In genomic region chr3:27189320-27190261, GRCm38 (mm10) we compare ENCODE assay signal across 9 mouse cellular contexts. TPM values are rescaled to one million over a fixed set of nuclear protein-coding genes. Genes with fewer than 3 reads are reported as not detected.
DNase-seq lines count a peak whose midpoint lies in the region; ATAC-seq and TF ChIP-seq lines count a peak whose summit lies in the region.
"Had no signal": no experiment of that assay in that cellular context is flagged by ENCODE, and none has a peak within 500 bp of the region (broad histone marks: within the 10 kb centered on the region; RNA-seq: fewer than 3 reads in every experiment).

No protein-coding gene starts in this region.

- no peak for TF ChIP-seq POLR2A in thymus, adult 2 months (IDR thresholded peaks at IDR 0.05; ENCODE audit: control insufficient read depth, extremely low read depth, insufficient read depth, low read length, poor library complexity)

- ATAC-seq in forebrain, embryonic 11.5 days (replicated peaks; ENCODE audit: low FRiP score): peak; percentile 65; the same call in 1 of the 2 replicates

- H3K4me2 ChIP-seq in forebrain, embryonic 11.5 days (ENCODE audit: low read depth, low read length, severe bottlenecking): no peak overlapping the region
- H3K4me2 ChIP-seq: embryonic facial prominence, embryonic 15.5 days had no signal

- no peaks in the 10 kb centered on the region for H3K9me3 ChIP-seq in forebrain, embryonic 11.5 days (ENCODE audit: control insufficient read depth, low read length)
- H3K9me3 ChIP-seq in forebrain, embryonic 10.5 days: no peaks in the 10 kb centered on the region
- H3K9me3 ChIP-seq: embryonic facial prominence, embryonic 15.5 days had no signal

- 76% methylated on average over 14 of the region's 14 CpGs for WGBS in forebrain, embryonic 11.5 days
- WGBS in forebrain, embryonic 10.5 days: 85% methylated on average over 14 of the region's 14 CpGs
- WGBS in thymus, adult 2 months: 80% methylated on average over 14 of the region's 14 CpGs

- H3K36me3 ChIP-seq in forebrain, embryonic 11.5 days (ENCODE audit: control insufficient read depth, insufficient read depth, low read length): no peaks in the 10 kb centered on the region
- H3K36me3 ChIP-seq in forebrain, embryonic 10.5 days (replicated peaks): no peaks in the 10 kb centered on the region
- no peaks in the 10 kb centered on the region for H3K36me3 ChIP-seq in thymus, adult 2 months (ENCODE audit: control insufficient read depth, insufficient read depth, low read length)
- H3K36me3 ChIP-seq: embryonic facial prominence, embryonic 15.5 days had no signal

- H3K9ac ChIP-seq in forebrain, embryonic 11.5 days (ENCODE audit: low read length): no peak overlapping the region
- H3K9ac ChIP-seq: embryonic facial prominence, embryonic 15.5 days had no signal

- intact Hi-C loops in left cerebral cortex, postnatal 36 days (cut with DNase I): no loop called here

- no peak overlapping the region for H3K4me3 ChIP-seq in forebrain, embryonic 11.5 days (ENCODE audit: low read depth, low read length)
- no peak overlapping the region for H3K4me3 ChIP-seq in forebrain, embryonic 10.5 days
- no peak overlapping the region for H3K4me3 ChIP-seq in thymus, adult 2 months (ENCODE audit: control insufficient read depth, insufficient read depth, low read length)
- H3K4me3 ChIP-seq: embryonic facial prominence, embryonic 15.5 days had no signal

- H3K27me3 ChIP-seq in forebrain, embryonic 11.5 days (ENCODE audit: control insufficient read depth, insufficient read depth, low read length): no peaks in the 10 kb centered on the region
- H3K27me3 ChIP-seq in forebrain, embryonic 10.5 days (ENCODE audit: poor library complexity, severe bottlenecking): peaks cover 1% of the 10 kb centered on the region; the same call in 1 of the 2 replicates
- no peaks in the 10 kb centered on the region for H3K27me3 ChIP-seq in thymus, adult 2 months (ENCODE audit: control insufficient read depth, insufficient read depth, low read length)
- H3K27me3 ChIP-seq: embryonic facial prominence, embryonic 15.5 days had no signal

- no peak overlapping the region for H3K27ac ChIP-seq in forebrain, embryonic 11.5 days (ENCODE audit: low read depth, low read length)
- no peak overlapping the region for H3K27ac ChIP-seq in forebrain, embryonic 10.5 days
- no peak overlapping the region for H3K27ac ChIP-seq in thymus, adult 2 months (ENCODE audit: control insufficient read depth, insufficient read depth, low read length)
- H3K27ac ChIP-seq: embryonic facial prominence, embryonic 15.5 days had no signal

- no peaks in the 10 kb centered on the region for H3K4me1 ChIP-seq in forebrain, embryonic 11.5 days (replicated peaks; ENCODE audit: control insufficient read depth, insufficient read depth, low read length)
- H3K4me1 ChIP-seq in forebrain, embryonic 10.5 days: peaks cover 6% of the 10 kb centered on the region; the same call in 1 of the 2 replicates
- peaks cover 14% of the 10 kb centered on the region for H3K4me1 ChIP-seq in thymus, adult 2 months (replicated peaks; ENCODE audit: control insufficient read depth, insufficient read depth, low read length)
- H3K4me1 ChIP-seq: embryonic facial prominence, embryonic 15.5 days had no signal

- no peak for TF ChIP-seq CTCF in thymus, adult 2 months (IDR thresholded peaks at IDR 0.05; ENCODE audit: borderline replicate concordance, control insufficient read depth, extremely low read depth, insufficient read depth, low read length, poor library complexity)

- peak; percentile 60 for DNase-seq in forebrain, embryonic 11.5 days (ENCODE audit: low spot score)
- DNase-seq in forebrain, embryonic 10.5 days (ENCODE audit: extremely low spot score, low spot score): no peak
- peak; percentile 83 for DNase-seq in adrenal gland, adult 18-20 months (ENCODE audit: low spot score in 2 of 2)
- peak; percentile 83 to 91 for DNase-seq in frontal cortex, adult 2 months (ENCODE audit: extremely low spot score in 1 of 2, low spot score in 1 of 2)
- DNase-seq in kidney, adult 8-10 months: peak; percentile 82 to 91
- peak; percentile 80 to 85 for DNase-seq in left cerebral cortex, postnatal 36 days (ENCODE audit: low spot score in 2 of 2)
- DNase-seq in right cerebral cortex, adult 18-20 months: peak; percentile 85
- DNase-seq in thymus, adult 2 months: no peak

RNA-seq across cellular contexts. Expression of gene Nceh1, which starts 6.8 kb away (rescaled TPM):
- polyA plus RNA-seq in forebrain, embryonic 11.5 days (2014; fragmentation: Nextera tagmentation; extraction: Ambion mirVana): 3.3 and 3.4 TPM in 2 replicates
- 5.0 and 5.6 TPM in 2 replicates for polyA plus RNA-seq in forebrain, embryonic 10.5 days (2016; fragmentation: Nextera tagmentation; extraction: Ambion mirVana)
- 100 to 1,000 TPM in 1 of 2 experiments, 10 to 100 TPM in 1; 58.0 to 207 TPM for total RNA-seq in adrenal gland, adult 18-20 months (2021)
- polyA plus RNA-seq in frontal cortex, adult 2 months (2012; rRNA removed): 46.9 and 49.9 TPM in 2 replicates
- 100 to 1,000 TPM; 111 to 126 TPM for total RNA-seq in left cerebral cortex, postnatal 36 days (2021)
- 37.0 and 40.5 TPM in 2 replicates for polyA plus RNA-seq in thymus, adult 2 months (2012; rRNA removed)

RNA-seq across cellular contexts. Expression of gene Ect2, which starts 35.9 kb away (rescaled TPM):
- 124 and 136 TPM in 2 replicates for polyA plus RNA-seq in forebrain, embryonic 11.5 days (2014; fragmentation: Nextera tagmentation; extraction: Ambion mirVana)
- 110 and 121 TPM in 2 replicates for polyA plus RNA-seq in forebrain, embryonic 10.5 days (2016; fragmentation: Nextera tagmentation; extraction: Ambion mirVana)
- total RNA-seq in adrenal gland, adult 18-20 months (2021): 1 to 10 TPM; 1.7 to 2.5 TPM
- polyA plus RNA-seq in frontal cortex, adult 2 months (2012; rRNA removed): 0.69 and 0.80 TPM in 2 replicates
- total RNA-seq in left cerebral cortex, postnatal 36 days (2021): 1 to 10 TPM in 1 of 2 experiments, under 1 TPM in 1; 0.96 to 1.1 TPM
- 12.0 and 16.9 TPM in 2 replicates for polyA plus RNA-seq in thymus, adult 2 months (2012; rRNA removed)

Comparison
In these comparisons a context has a peak if more than half of its experiments do, and no peak if none do; other contexts are left out.
1. DNase-seq: peak in forebrain, embryonic 11.5 days (single experiment), adrenal gland, adult 18-20 months (2 of 2), frontal cortex, adult 2 months (2 of 2), kidney, adult 8-10 months (2 of 2), left cerebral cortex, postnatal 36 days (2 of 2) and right cerebral cortex, adult 18-20 months (single experiment); none in forebrain, embryonic 10.5 days (single experiment) and thymus, adult 2 months (single experiment).